Mouse (Mus musculus): ENCODE measurements at regions not wholly inside any gene's neighbourhood (a gene's known extent, or its start where the extent isn't known, plus 50 kb on each side); places are given as distances from the start of the nearest gene placed in this dataset.

GRCm38 (mm10) chr14:40708981-40709531 is 184.0 kb downstream of the Sh2d4b start:
- no peak for DNase-seq (ENCODE audit: low read depth, low spot score)
- H3K79me2 ChIP-seq (ENCODE audit: control insufficient read depth, insufficient read depth, low read length, poor library complexity): no peaks in the 10 kb centered on the region
- H3K9me3 ChIP-seq (replicated peaks; ENCODE audit: insufficient read depth, low read length): no peaks in the 10 kb centered on the region
- H3K4me3 ChIP-seq (ENCODE audit: control insufficient read depth in 1 of 2, insufficient read depth in 1 of 2, low read depth in 2 of 2, low read length in 2 of 2): no peak overlapping the region
- no peaks in the 10 kb centered on the region for H3K27me3 ChIP-seq (ENCODE audit: control insufficient read depth in 1 of 2, insufficient read depth in 2 of 2, low read length in 2 of 2)
- no peaks in the 10 kb centered on the region for H3K36me3 ChIP-seq (ENCODE audit: control insufficient read depth in 1 of 2, insufficient read depth in 2 of 2, low read length in 2 of 2)
- H3K27ac ChIP-seq (ENCODE audit: control insufficient read depth, low read depth, low read length): no peak overlapping the region
- no peak for TF ChIP-seq MEF2A (IDR thresholded peaks at IDR 0.05; ENCODE audit: extremely low read depth, insufficient replicate concordance, low read depth, low read length, poor library complexity, severe bottlenecking)
- no peak for TF ChIP-seq MAFK (IDR thresholded peaks at IDR 0.05; ENCODE audit: borderline replicate concordance, low read depth, low read length)
- TF ChIP-seq KAT2A (conservative IDR thresholded peaks at IDR 0.05; ENCODE audit: low read depth, low read length): no peak
- no peak for TF ChIP-seq CHD2 (IDR thresholded peaks at IDR 0.05; ENCODE audit: low read length)
- TF ChIP-seq TCF12 (IDR thresholded peaks at IDR 0.05; ENCODE audit: low read depth, low read length): no peak
- no peak for TF ChIP-seq EP300 (IDR thresholded peaks at IDR 0.05; ENCODE audit: low read depth in 1 of 2, low read length in 2 of 2)
- no peak for TF ChIP-seq E2F4 (IDR thresholded peaks at IDR 0.05; ENCODE audit: borderline replicate concordance, low read depth, low read length)
- H3K4me1 ChIP-seq (ENCODE audit: control insufficient read depth in 1 of 2, insufficient read depth in 2 of 2, low read length in 2 of 2): no peaks in the 10 kb centered on the region
- H3K9ac ChIP-seq (ENCODE audit: control insufficient read depth, low read depth, low read length, poor library complexity, severe bottlenecking): no peak overlapping the region

- DNase-seq (ENCODE audit: low read depth, low spot score): no peak
- H3K27me3 ChIP-seq (ENCODE audit: control insufficient read depth in 1 of 2, insufficient read depth in 2 of 2, low read length in 2 of 2): no peaks in the 10 kb centered on the region
- no peak overlapping the region for H3K27ac ChIP-seq (ENCODE audit: control insufficient read depth, low read depth, low read length)
- no peak overlapping the region for H3K9ac ChIP-seq (ENCODE audit: control insufficient read depth, low read depth, low read length, poor library complexity, severe bottlenecking)
- TF ChIP-seq MYB (IDR thresholded peaks at IDR 0.05; ENCODE audit: low read depth, low read length): no peak
- TF ChIP-seq MAFK (IDR thresholded peaks at IDR 0.05; ENCODE audit: borderline replicate concordance, low read depth, low read length): no peak
- TF ChIP-seq TAL1 (IDR thresholded peaks at IDR 0.05; ENCODE audit: low read length): no peak
- TF ChIP-seq USF1 (IDR thresholded peaks at IDR 0.05; ENCODE audit: low read depth, low read length): no peak
- TF ChIP-seq SMC3 (IDR thresholded peaks at IDR 0.05; ENCODE audit: low read depth, low read length): no peak
- no peak for TF ChIP-seq E2F4 (IDR thresholded peaks at IDR 0.05; ENCODE audit: borderline replicate concordance, low read depth, low read length)
- H3K4me1 ChIP-seq (ENCODE audit: control insufficient read depth in 1 of 2, insufficient read depth in 2 of 2, low read length in 2 of 2): no peaks in the 10 kb centered on the region
- H3K9me3 ChIP-seq (replicated peaks; ENCODE audit: insufficient read depth, low read length): no peaks in the 10 kb centered on the region
- no peaks in the 10 kb centered on the region for H3K79me2 ChIP-seq (ENCODE audit: control insufficient read depth, insufficient read depth, low read length, poor library complexity)
- H3K4me3 ChIP-seq (ENCODE audit: control insufficient read depth in 1 of 2, insufficient read depth in 1 of 2, low read depth in 2 of 2, low read length in 2 of 2): no peak overlapping the region
- no peaks in the 10 kb centered on the region for H3K36me3 ChIP-seq (ENCODE audit: control insufficient read depth in 1 of 2, insufficient read depth in 2 of 2, low read length in 2 of 2)
These were observed 185.6 kb downstream of the Sh2d4b start for GRCm38 (mm10) chr14:40707419-40707818.

- H3K4me1 ChIP-seq (ENCODE audit: control insufficient read depth in 1 of 2, insufficient read depth in 2 of 2, low read length in 2 of 2): no peaks in the 10 kb centered on the region
- no peaks in the 10 kb centered on the region for H3K27me3 ChIP-seq (ENCODE audit: control insufficient read depth in 1 of 2, insufficient read depth in 2 of 2, low read length in 2 of 2)
- no peaks in the 10 kb centered on the region for H3K36me3 ChIP-seq (ENCODE audit: control insufficient read depth in 1 of 2, insufficient read depth in 2 of 2, low read length in 2 of 2)
- TF ChIP-seq NRF1 (IDR thresholded peaks at IDR 0.05; ENCODE audit: insufficient read depth, low read depth, low read length, poor library complexity, severe bottlenecking) (no peak), MEF2A (IDR thresholded peaks at IDR 0.05; ENCODE audit: extremely low read depth, insufficient replicate concordance, low read depth, low read length, poor library complexity, severe bottlenecking) (no peak), ETS1 (IDR thresholded peaks at IDR 0.05; ENCODE audit: low read depth, low read length) (no peak), UBTF (IDR thresholded peaks at IDR 0.05; ENCODE audit: borderline replicate concordance, insufficient read depth, low read depth, low read length) (no peak), BHLHE40 (IDR thresholded peaks at IDR 0.05; ENCODE audit: borderline replicate concordance, low read depth, low read length) (no peak), USF2 (IDR thresholded peaks at IDR 0.05; ENCODE audit: borderline replicate concordance in 1 of 2, insufficient read depth in 1 of 2, low read depth in 1 of 2, low read length in 2 of 2) (no peak), TBP (IDR thresholded peaks at IDR 0.05; ENCODE audit: low read depth, low read length) (no peak), GATA1 (IDR thresholded peaks at IDR 0.05; ENCODE audit: low read depth, low read length) (no peak), NELFE (IDR thresholded peaks at IDR 0.05; ENCODE audit: low read depth, low read length) (no peak), MAFK (IDR thresholded peaks at IDR 0.05; ENCODE audit: borderline replicate concordance, low read depth, low read length) (no peak), ZMIZ1 (IDR thresholded peaks at IDR 0.05; ENCODE audit: low read depth, low read length) (no peak), POLR2A (IDR thresholded peaks at IDR 0.05; ENCODE audit: control insufficient read depth in 1 of 2, insufficient read depth in 1 of 2, low read depth in 1 of 2, low read length in 2 of 2, poor library complexity in 1 of 2) (no peak), RAD21 (IDR thresholded peaks at IDR 0.05; ENCODE audit: low read depth, low read length) (no peak), ZC3H11A (IDR thresholded peaks at IDR 0.05; ENCODE audit: low read depth, low read length) (no peak), MYB (IDR thresholded peaks at IDR 0.05; ENCODE audit: low read depth, low read length) (no peak), JUND (IDR thresholded peaks at IDR 0.05; ENCODE audit: low read depth, low read length) (no peak), CHD2 (IDR thresholded peaks at IDR 0.05; ENCODE audit: low read length) (no peak), RCOR1 (IDR thresholded peaks at IDR 0.05; ENCODE audit: low read depth, low read length) (no peak)
These were observed 189.6 kb downstream of the Sh2d4b start for GRCm38 (mm10) chr14:40703451-40703850.

More at GRCm38 (mm10) chr14:40703451-40703850, 189.6 kb downstream of the Sh2d4b start:
- DNase-seq (ENCODE audit: low read depth, low spot score): no peak
- Histone ChIP-seq H3K9me3 (replicated peaks; ENCODE audit: insufficient read depth, low read length) (no peaks in the 10 kb centered on the region), H3K9ac (ENCODE audit: control insufficient read depth, low read depth, low read length, poor library complexity, severe bottlenecking) (no peak overlapping the region), H3K79me2 (ENCODE audit: control insufficient read depth, insufficient read depth, low read length, poor library complexity) (no peaks in the 10 kb centered on the region), H3K27ac (ENCODE audit: control insufficient read depth, low read depth, low read length) (no peak overlapping the region), H3K4me3 (ENCODE audit: control insufficient read depth in 1 of 2, insufficient read depth in 1 of 2, low read depth in 2 of 2, low read length in 2 of 2) (no peak overlapping the region)
